Mouse (Mus musculus) megakaryocyte, embryonic 14.5 days (primary cell): Measurements from ENCODE around the gene Otub2.

Experiments used
- FLI1 ChIP-seq: IDR thresholded peaks from 2 replicates; pipeline ENCODE4 v1.6.1; 2012; ENCODE audit warnings: low read length, inconsistent platforms, mixed read lengths
- GATA1 ChIP-seq: IDR thresholded peaks from 3 replicates; pipeline ENCODE4 v1.6.1; 2012; ENCODE audit warnings: mixed read lengths, low read length, inconsistent platforms, borderline replicate concordance

GRCm38 (mm10) chr12:103355746-103356414 is 32.6 kb upstream of the Otub2 start, which contains the start of gene Asb2:
- TF ChIP-seq GATA1 (no peak), FLI1 (no peak)
